Mouse (Mus musculus): Measurements from ENCODE around the gene Psip1. TPM values are rescaled to one million over a fixed set of nuclear protein-coding genes. Genes with fewer than 3 reads are reported as not detected.

Psip1 gene
- total and polyA plus RNA-seq, 3 experiments, result 8.2 to 18.1 (median 17.1) TPM

DNA sequence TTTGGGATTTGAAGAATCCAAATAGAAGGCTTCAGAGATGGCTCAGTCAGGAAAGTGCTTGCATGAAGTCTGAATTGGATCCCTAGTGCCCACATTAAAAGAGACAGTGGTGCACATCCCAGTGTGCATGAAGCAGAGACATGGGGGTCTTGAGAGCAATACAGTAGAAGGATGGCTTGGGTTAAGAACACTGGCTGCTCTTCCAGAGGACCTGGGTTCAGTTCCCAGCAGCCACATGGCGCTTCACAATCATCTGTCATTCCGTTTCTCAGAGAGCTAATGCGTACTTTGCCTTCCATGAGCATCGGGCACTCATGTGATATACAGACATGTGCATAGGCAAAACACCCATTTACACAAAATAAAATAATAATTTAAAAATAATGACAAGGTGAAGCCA is 61.1 kb downstream of the Psip1 start:
- peaks cover 5% of the 10 kb centered on the region for H3K79me2 ChIP-seq (replicated peaks; ENCODE audit: control insufficient read depth, insufficient read depth, low read length)
- H3K27ac ChIP-seq, result no peak overlapping the region
- no peak overlapping the region for H3K4me3 ChIP-seq
- no peak for DNase-seq
- no peaks in the 10 kb centered on the region for H3K27me3 ChIP-seq (ENCODE audit: control insufficient read depth, insufficient read depth, low read length)
- TF ChIP-seq POLR2A (IDR thresholded peaks at IDR 0.05; ENCODE audit: insufficient read depth, low read depth, low read length) (no peak), CTCF (IDR thresholded peaks at IDR 0.05) (no peak), EP300 (IDR thresholded peaks at IDR 0.05; ENCODE audit: insufficient read depth, low read depth, low read length) (no peak)
- H3K36me3 ChIP-seq (ENCODE audit: control insufficient read depth, insufficient read depth, low read length), result peaks cover 5% of the 10 kb centered on the region
- WGBS, result 98% methylated on average over 4 of the region's 4 CpGs
- H3K9ac ChIP-seq (ENCODE audit: low read depth, low read length), result no peak overlapping the region
- H3K4me1 ChIP-seq (ENCODE audit: control insufficient read depth, insufficient read depth, low read length), result peaks cover 6% of the 10 kb centered on the region; the same call in 1 of the 2 replicates
- intact Hi-C loops (cut with DNase I), result no loop called here

DNA sequence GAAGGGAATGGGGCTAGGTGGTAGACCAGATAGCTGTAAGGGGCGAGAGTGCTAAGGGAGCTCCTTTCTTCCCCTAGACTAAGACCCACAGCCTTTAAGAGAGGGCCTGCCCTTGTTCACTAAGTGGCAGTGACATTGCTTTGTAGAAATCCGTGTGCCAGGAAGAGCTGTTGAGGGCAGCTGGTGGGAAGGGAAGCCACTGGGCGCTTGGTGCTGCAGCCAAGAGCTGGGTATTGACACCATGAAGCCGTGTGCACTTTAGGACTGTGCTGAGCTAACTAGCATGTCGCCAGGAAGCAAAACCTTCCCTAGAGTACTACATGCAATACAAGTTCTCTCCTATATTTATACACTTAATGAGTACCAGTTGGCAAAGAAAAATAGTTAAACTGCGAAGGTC is 62.6 kb downstream of the Psip1 start:
- peaks cover 5% of the 10 kb centered on the region for H3K79me2 ChIP-seq (replicated peaks; ENCODE audit: control insufficient read depth, insufficient read depth, low read length)
- TF ChIP-seq POLR2A (IDR thresholded peaks at IDR 0.05; ENCODE audit: insufficient read depth, low read depth, low read length), result no peak
- no peak for TF ChIP-seq EP300 (IDR thresholded peaks at IDR 0.05; ENCODE audit: insufficient read depth, low read depth, low read length)
- no peak for TF ChIP-seq CTCF (IDR thresholded peaks at IDR 0.05)
- no peak overlapping the region for H3K27ac ChIP-seq
- peaks cover 9% of the 10 kb centered on the region for H3K36me3 ChIP-seq (ENCODE audit: control insufficient read depth, insufficient read depth, low read length)
- peaks cover 9% of the 10 kb centered on the region; the same call in 1 of the 2 replicates for H3K4me1 ChIP-seq (ENCODE audit: control insufficient read depth, insufficient read depth, low read length)
- no peak for DNase-seq
- no peaks in the 10 kb centered on the region for H3K27me3 ChIP-seq (ENCODE audit: control insufficient read depth, insufficient read depth, low read length)
- no peak overlapping the region for H3K9ac ChIP-seq (ENCODE audit: low read depth, low read length)
- no peak overlapping the region for H3K4me3 ChIP-seq
- intact Hi-C loops (cut with DNase I), result no loop called here
- WGBS, result 81% methylated on average over 6 of the region's 6 CpGs

GRCm38 (mm10) chr4:83418781-83419180 is 67.5 kb downstream of the Psip1 start:
- 44% methylated on average over 2 of the region's 2 CpGs for WGBS
- Histone ChIP-seq H3K9ac (ENCODE audit: low read depth, low read length) (no peak overlapping the region), H3K4me3 (peak overlapping the region; percentile 96), H3K79me2 (replicated peaks; ENCODE audit: control insufficient read depth, insufficient read depth, low read length) (peaks cover 5% of the 10 kb centered on the region), H3K27ac (no peak overlapping the region), H3K27me3 (ENCODE audit: control insufficient read depth, insufficient read depth, low read length) (no peaks in the 10 kb centered on the region), H3K4me1 (ENCODE audit: control insufficient read depth, insufficient read depth, low read length) (peaks cover 7% of the 10 kb centered on the region; the same call in 1 of the 2 replicates), H3K36me3 (ENCODE audit: control insufficient read depth, insufficient read depth, low read length) (peaks cover 11% of the 10 kb centered on the region)
- TF ChIP-seq POLR2A (IDR thresholded peaks at IDR 0.05; ENCODE audit: insufficient read depth, low read depth, low read length) (no peak), EP300 (IDR thresholded peaks at IDR 0.05; ENCODE audit: insufficient read depth, low read depth, low read length) (no peak), CTCF (IDR thresholded peaks at IDR 0.05) (no peak)
- intact Hi-C loops (cut with DNase I), result loop anchor here (2.0 to 5.0 kb wide), 3 partner anchors 68 to 109 kb away; partner anchors contain the start of genes Ccdc171, Psip1 and Ttc39b
- DNase-seq, result no peak

DNA sequence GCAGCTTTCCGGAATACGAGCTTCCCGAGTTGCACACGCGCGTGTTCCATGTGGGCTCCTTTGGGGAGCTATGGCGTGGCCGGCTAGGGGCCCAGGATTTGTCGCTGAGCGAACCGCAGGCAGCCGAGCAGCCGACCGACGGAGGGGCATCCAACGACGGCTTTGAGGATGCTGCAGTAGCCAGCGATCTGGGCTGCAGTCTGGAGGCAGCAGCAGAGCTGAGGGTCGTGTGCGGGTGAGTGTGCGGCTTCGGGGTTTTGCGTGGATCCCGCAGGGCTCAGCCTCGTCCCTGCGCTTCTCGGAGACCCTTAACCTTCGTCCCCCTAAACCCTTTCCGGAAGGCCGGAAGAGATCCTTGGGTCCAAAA is 68.5 kb downstream of the Psip1 start:
- Histone ChIP-seq H3K4me3 (peak overlapping the region; percentile 96), H3K4me1 (ENCODE audit: control insufficient read depth, insufficient read depth, low read length) (peaks cover 3% of the 10 kb centered on the region; the same call in 1 of the 2 replicates), H3K79me2 (replicated peaks; ENCODE audit: control insufficient read depth, insufficient read depth, low read length) (peaks cover 2% of the 10 kb centered on the region; the same call in 1 of the 2 replicates), H3K9ac (ENCODE audit: low read depth, low read length) (peak overlapping the region; percentile 76), H3K36me3 (ENCODE audit: control insufficient read depth, insufficient read depth, low read length) (peaks cover 11% of the 10 kb centered on the region), H3K27ac (peak overlapping the region; percentile 87), H3K27me3 (ENCODE audit: control insufficient read depth, insufficient read depth, low read length) (no peaks in the 10 kb centered on the region)
- no peak for TF ChIP-seq EP300 (IDR thresholded peaks at IDR 0.05; ENCODE audit: insufficient read depth, low read depth, low read length)
- TF ChIP-seq POLR2A (IDR thresholded peaks at IDR 0.05; ENCODE audit: insufficient read depth, low read depth, low read length), result no peak
- no peak for TF ChIP-seq CTCF (IDR thresholded peaks at IDR 0.05)
- DNase-seq, result no peak
- intact Hi-C loops (cut with DNase I), result loop anchor here (2.0 to 5.0 kb wide), 4 partner anchors 69 to 115 kb away; partner anchors contain the start of genes Ccdc171, Psip1 and Ttc39b
- WGBS, result under 1% methylated on average over 30 of the region's 30 CpGs

GRCm38 (mm10) chr4:83417160-83417819 is 69.0 kb downstream of the Psip1 start, which contains the start of gene Snapc3:
Gene Snapc3 (plus strand): TSS chr4:83417724.
- Histone ChIP-seq H3K79me2 (replicated peaks; ENCODE audit: control insufficient read depth, insufficient read depth, low read length) (peaks cover 2% of the 10 kb centered on the region; the same call in 1 of the 2 replicates), H3K36me3 (ENCODE audit: control insufficient read depth, insufficient read depth, low read length) (peaks cover 10% of the 10 kb centered on the region), H3K4me1 (ENCODE audit: control insufficient read depth, insufficient read depth, low read length) (peaks cover 3% of the 10 kb centered on the region; the same call in 1 of the 2 replicates), H3K4me3 (peak within 1 kb of the TSS; percentile 96), H3K9ac (ENCODE audit: low read depth, low read length) (peak within 1 kb of the TSS; percentile 76), H3K27me3 (ENCODE audit: control insufficient read depth, insufficient read depth, low read length) (no peaks in the 10 kb centered on the region), H3K27ac (peak within 1 kb of the TSS; percentile 87)
- intact Hi-C loops (cut with DNase I), result loop anchor here (2.0 to 5.0 kb wide), 3 partner anchors 95 to 114 kb away; partner anchors contain the start of genes Ccdc171 and Ttc39b
- peak; percentile 96 for DNase-seq
- TF ChIP-seq POLR2A (IDR thresholded peaks at IDR 0.05; ENCODE audit: insufficient read depth, low read depth, low read length) (peak; percentile 95), EP300 (IDR thresholded peaks at IDR 0.05; ENCODE audit: insufficient read depth, low read depth, low read length) (no peak; the same call in 1 of the 2 replicates), CTCF (IDR thresholded peaks at IDR 0.05) (peak; percentile 11)
- WGBS, result under 1% methylated on average over 41 of the region's 41 CpGs
